8 mouse cellular contexts compared by ENCODE assay signal in the genomic region with DNA sequence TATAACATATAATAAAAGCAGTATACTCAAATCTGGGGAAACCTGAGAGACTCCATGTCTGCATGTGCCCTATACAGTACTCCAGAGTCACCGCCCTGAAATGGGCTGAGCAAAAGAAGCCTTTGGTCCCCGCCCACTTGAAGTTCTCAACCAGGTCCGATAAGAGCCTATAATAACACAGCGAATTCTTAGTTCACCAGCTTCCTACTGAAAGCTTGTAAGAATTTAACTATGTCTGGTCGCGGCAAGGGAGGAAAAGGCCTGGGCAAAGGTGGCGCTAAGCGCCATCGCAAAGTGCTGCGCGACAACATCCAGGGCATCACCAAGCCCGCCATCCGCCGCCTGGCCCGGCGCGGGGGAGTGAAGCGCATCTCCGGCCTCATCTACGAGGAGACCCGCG. TPM values are rescaled to one million over a fixed set of nuclear protein-coding genes. Genes with fewer than 3 reads are reported as not detected.
A peak's percentile ranks its signal among the peaks of the same experiment; 100 is the strongest.
DNase-seq lines count a peak whose midpoint lies in the region; ATAC-seq and TF ChIP-seq lines count a peak whose summit lies in the region.

Hist1h4b (plus strand) TSS at position 224 of the 400 bp plus-strand sequence.

- peak within 1 kb of the TSS; percentile 98 for H3K27ac ChIP-seq in bone marrow, adult 2 months (ENCODE audit: control insufficient read depth, insufficient read depth, low read depth, low read length, poor library complexity)
- H3K27ac ChIP-seq in embryonic facial prominence, embryonic 15.5 days (replicated peaks) = peak within 1 kb of the TSS; percentile 92
- H3K27ac ChIP-seq in limb, embryonic 13.5 days = peak within 1 kb of the TSS; percentile 94
- peak within 1 kb of the TSS; percentile 82 for H3K27ac ChIP-seq in midbrain, embryonic 15.5 days

- peak; percentile 82 for ATAC-seq in embryonic facial prominence, embryonic 15.5 days (ENCODE audit: insufficient number of reproducible peaks, low FRiP score, low TSS enrichment, low read depth)
- peak; percentile 77 for ATAC-seq in limb, embryonic 13.5 days (ENCODE audit: low FRiP score, low read depth)
- peak; percentile 78 for ATAC-seq in midbrain, embryonic 15.5 days (replicated peaks)

- no peak within 1 kb of the TSS for H3K4me3 ChIP-seq in C2C12 (ENCODE audit: insufficient read depth, poor library complexity, severe bottlenecking)
- peak within 1 kb of the TSS; percentile 49 for H3K4me3 ChIP-seq in bone marrow, adult 2 months (replicated peaks; ENCODE audit: control insufficient read depth, low read depth, low read length)
- H3K4me3 ChIP-seq in embryonic facial prominence, embryonic 15.5 days (replicated peaks) = peak within 1 kb of the TSS; percentile 41
- peak within 1 kb of the TSS; percentile 46 for H3K4me3 ChIP-seq in limb, embryonic 13.5 days
- H3K4me3 ChIP-seq in midbrain, embryonic 15.5 days = peak within 1 kb of the TSS; percentile 38

- TF ChIP-seq POLR2A in bone marrow, adult 2 months (IDR thresholded peaks at IDR 0.05; ENCODE audit: borderline replicate concordance, control insufficient read depth, low read depth, low read length) = peak; percentile 99

- H3K79me2 ChIP-seq in C2C12 (ENCODE audit: control insufficient read depth, insufficient read depth) = no peaks in the 10 kb centered on the region

- no peaks in the 10 kb centered on the region for H3K79me3 ChIP-seq in C2C12 (ENCODE audit: low read depth)

- peak within 1 kb of the TSS; percentile 56 for H3ac ChIP-seq in C2C12 (ENCODE audit: control insufficient read depth, insufficient read length, low read depth)

- H3K27me3 ChIP-seq in C2C12 (ENCODE audit: control insufficient read depth, insufficient read depth, insufficient read length) = no peaks in the 10 kb centered on the region
- H3K27me3 ChIP-seq in embryonic facial prominence, embryonic 15.5 days = no peaks in the 10 kb centered on the region
- no peaks in the 10 kb centered on the region for H3K27me3 ChIP-seq in limb, embryonic 13.5 days
- H3K27me3 ChIP-seq in midbrain, embryonic 15.5 days (replicated peaks) = no peaks in the 10 kb centered on the region

- no peaks in the 10 kb centered on the region for H3K36me3 ChIP-seq in C2C12 (ENCODE audit: control insufficient read depth, insufficient read depth)
- H3K36me3 ChIP-seq in embryonic facial prominence, embryonic 15.5 days = no peaks in the 10 kb centered on the region
- H3K36me3 ChIP-seq in limb, embryonic 13.5 days = no peaks in the 10 kb centered on the region
- H3K36me3 ChIP-seq in midbrain, embryonic 15.5 days (replicated peaks) = no peaks in the 10 kb centered on the region

- H3K9me3 ChIP-seq in embryonic facial prominence, embryonic 15.5 days (replicated peaks) = no peaks in the 10 kb centered on the region
- no peaks in the 10 kb centered on the region for H3K9me3 ChIP-seq in limb, embryonic 13.5 days
- H3K9me3 ChIP-seq in midbrain, embryonic 15.5 days = no peaks in the 10 kb centered on the region

- peak; percentile 83 to 86 for DNase-seq in heart, adult 9 months (ENCODE audit: low spot score in 2 of 2)
- peak; percentile 94 for DNase-seq in kidney, adult 9 months
- peak; percentile 75 to 93 for DNase-seq in spleen, postnatal 14 days (ENCODE audit: low spot score in 2 of 2)

- 0 out of 2 replicates have a peak within 1 kb of the TSS, but pooled peaks have one; percentile 23 for H3K9ac ChIP-seq in embryonic facial prominence, embryonic 15.5 days
- peak within 1 kb of the TSS; percentile 69 for H3K9ac ChIP-seq in limb, embryonic 13.5 days
- H3K9ac ChIP-seq in midbrain, embryonic 15.5 days = peak within 1 kb of the TSS; percentile 40; the same call in 1 of the 2 replicates

- H3K4me2 ChIP-seq in embryonic facial prominence, embryonic 15.5 days (replicated peaks) = peak within 1 kb of the TSS; percentile 60
- peak within 1 kb of the TSS; percentile 82 for H3K4me2 ChIP-seq in limb, embryonic 13.5 days (replicated peaks)
- H3K4me2 ChIP-seq in midbrain, embryonic 15.5 days = peak within 1 kb of the TSS; percentile 63

- no peak for TF ChIP-seq CTCF in C2C12 (IDR thresholded peaks at IDR 0.05; ENCODE audit: control insufficient read depth, insufficient read depth, insufficient read length)
- no peak for TF ChIP-seq CTCF in bone marrow, adult 2 months (IDR thresholded peaks at IDR 0.05; ENCODE audit: control insufficient read depth, insufficient read depth, low read length)

- 0% methylated on average over 22 of the region's 22 CpGs for WGBS in bone marrow, adult 2 months
- under 1% methylated on average over 19 of the region's 22 CpGs for WGBS in embryonic facial prominence, embryonic 15.5 days
- WGBS in limb, embryonic 13.5 days = 0% methylated on average over 17 of the region's 22 CpGs
- 0% methylated on average over 18 of the region's 22 CpGs for WGBS in midbrain, embryonic 15.5 days

- peaks cover 2% of the 10 kb centered on the region; the same call in 1 of the 2 replicates for H3K4me1 ChIP-seq in bone marrow, adult 2 months (ENCODE audit: control insufficient read depth, insufficient read depth, low read length)
- H3K4me1 ChIP-seq in embryonic facial prominence, embryonic 15.5 days = peaks cover 23% of the 10 kb centered on the region; the same call in 1 of the 2 replicates
- peaks cover 29% of the 10 kb centered on the region for H3K4me1 ChIP-seq in limb, embryonic 13.5 days
- H3K4me1 ChIP-seq in midbrain, embryonic 15.5 days = peaks cover 24% of the 10 kb centered on the region

TF ChIP-seq in C2C12, 6 proteins besides CTCF, POLR2A, EP300 and RAD21:
- TF ChIP-seq MYOD1 (IDR thresholded peaks at IDR 0.05; ENCODE audit: control insufficient read depth, insufficient read length, low read depth) (no peak), CEBPB (IDR thresholded peaks at IDR 0.05; ENCODE audit: low read depth) (no peak), MAX (IDR thresholded peaks at IDR 0.05) (no peak), USF1 (IDR thresholded peaks at IDR 0.05; ENCODE audit: low read depth) (no peak), MYOG (IDR thresholded peaks at IDR 0.05; ENCODE audit: control insufficient read depth, extremely low read depth, insufficient read length) (no peak), FOSL1 (IDR thresholded peaks at IDR 0.05; ENCODE audit: insufficient read depth, low read length, poor library complexity, severe bottlenecking) (no peak)

RNA-seq across cellular contexts. Expression of gene Hist1h4b, which starts in this region (rescaled TPM):
- 16.8 TPM for polyA plus RNA-seq in C2C12 (2012; fragmentation: generic; extraction: Trizol)
- 275 and 281 TPM in 2 replicates for polyA plus RNA-seq in bone marrow, adult 2 months (2011; ENCODE audit: insufficient read depth, insufficient read length, low replicate concordance, missing spikeins)
- 2.6 and 3.0 TPM in 2 replicates for polyA plus RNA-seq in embryonic facial prominence, embryonic 15.5 days (2015; fragmentation: Nextera tagmentation; extraction: Ambion mirVana)
- 7.2 and 13.5 TPM in 2 replicates for polyA plus RNA-seq in limb, embryonic 13.5 days (2015; fragmentation: Nextera tagmentation; extraction: Ambion mirVana)
- 2.0 TPM in 1 of 2 replicates, not detected in the other for polyA plus RNA-seq in midbrain, embryonic 15.5 days (2015; fragmentation: Nextera tagmentation; extraction: Ambion mirVana)

Comparison
In these comparisons a context has a peak if more than half of its experiments do, and no peak if none do; other contexts are left out.
1. RNA of gene Hist1h4b (polyA plus RNA-seq): 275 to 281 TPM in bone marrow, adult 2 months; 16.8 TPM in C2C12 (single experiment), 7.2 to 13.5 TPM in limb, embryonic 13.5 days, 2.6 to 3.0 TPM in embryonic facial prominence, embryonic 15.5 days and 2.0 TPM in midbrain, embryonic 15.5 days; every median in the first group is over 10 times any median in the second.
2. Peak in every context shown above with its lines, with median percentiles within 50 percentile points of each other: H3K27ac ChIP-seq, ATAC-seq, H3K4me2 ChIP-seq, H3K9ac ChIP-seq and DNase-seq.